Mouse (Mus musculus): ENCODE measurements around the gene Tspan2.

GRCm38 (mm10) chr3:102743202-102743601, 8.9 kb downstream of the Tspan2 start:
- TF ChIP-seq CTCF (IDR thresholded peaks at IDR 0.05; ENCODE audit: borderline replicate concordance, extremely low read depth, insufficient read depth, insufficient read length) (no peak), POLR2A (IDR thresholded peaks at IDR 0.05; ENCODE audit: borderline replicate concordance, extremely low read depth, insufficient read depth, insufficient read length, poor library complexity, severe bottlenecking) (no peak)

Data from brain, embryonic 14.5 days (tissue).